Mouse (Mus musculus): ENCODE measurements around the gene Jup.

The Jup gene

DNA sequence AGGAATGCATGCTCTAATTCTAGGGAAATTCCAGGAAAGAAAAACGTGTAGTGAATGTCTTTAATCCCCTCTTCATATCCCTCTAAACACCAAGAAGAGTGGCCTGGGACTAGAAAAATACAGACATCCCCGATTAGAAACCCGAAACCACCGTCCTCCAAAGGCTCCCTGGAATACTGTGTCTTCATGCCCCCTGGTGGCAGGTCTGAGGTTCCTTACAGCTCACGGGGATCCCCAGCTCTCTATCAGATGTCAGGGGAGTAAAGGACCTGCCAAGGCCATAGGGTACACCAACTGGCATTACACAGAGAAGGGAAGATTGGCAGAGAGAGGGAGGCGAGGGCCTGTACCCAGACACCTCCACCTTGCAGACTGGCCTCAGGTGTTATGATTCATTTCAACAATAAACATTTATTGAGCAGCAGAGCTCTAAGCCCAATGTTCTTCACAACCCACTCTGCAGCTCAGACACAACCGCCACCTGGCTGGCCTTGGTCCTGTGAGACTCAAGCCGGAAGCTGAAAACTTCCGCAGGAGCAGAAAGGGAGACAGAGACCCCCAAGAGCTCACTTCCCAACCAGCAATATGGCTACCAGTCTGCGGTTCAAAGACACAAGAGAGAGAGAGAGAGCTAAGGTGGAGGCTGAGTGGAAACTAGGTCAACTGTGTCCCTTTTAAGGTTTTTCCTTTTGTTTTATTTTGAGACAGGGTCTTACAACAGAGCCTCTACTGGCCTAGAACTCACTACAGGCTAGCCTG is 10.7 kb upstream of the Jup start:
- DNase-seq (ENCODE audit: low spot score in 2 of 2), result peak; percentile 77 to 79

- no peak for DNase-seq (ENCODE audit: low spot score in 2 of 2)
These were observed 9.6 kb upstream of the Jup start for GRCm38 (mm10) chr11:100406995-100407705.

GRCm38 (mm10) chr11:100406273-100406672 is 8.7 kb upstream of the Jup start:
- no peak for DNase-seq (ENCODE audit: low spot score in 2 of 2)

DNA sequence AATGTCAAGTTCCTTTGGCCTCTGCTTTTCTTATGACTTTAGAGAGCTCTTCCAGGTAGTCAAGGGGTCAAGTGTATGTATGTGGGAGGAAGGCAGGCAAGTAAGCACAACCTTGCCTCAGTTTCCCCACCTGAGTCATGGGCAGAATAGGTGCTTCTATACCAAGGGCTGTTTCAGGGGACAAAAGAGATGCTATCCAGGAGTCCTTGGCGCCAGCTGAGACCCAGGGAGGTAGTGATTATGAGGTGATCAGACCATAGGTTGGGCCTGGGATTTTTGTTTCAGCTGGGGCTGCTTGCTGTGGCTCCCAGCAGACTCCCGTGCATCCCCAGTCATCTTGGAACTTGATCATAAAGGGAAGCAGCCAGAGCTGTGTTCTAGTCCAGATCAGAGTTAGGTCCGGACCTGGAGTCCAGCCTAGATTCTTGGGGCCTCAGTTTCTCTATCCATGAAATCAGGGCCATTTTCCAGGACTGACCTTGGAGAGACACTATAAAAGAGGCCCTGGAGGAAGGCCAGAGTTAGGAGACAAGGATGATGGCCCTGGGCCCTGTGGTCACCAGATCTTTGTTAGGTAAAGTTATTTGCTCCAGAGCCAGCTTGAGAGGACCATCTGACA is 7.0 kb upstream of the Jup start:
- no peak for DNase-seq (ENCODE audit: low spot score in 2 of 2)

- no peak for DNase-seq (ENCODE audit: low spot score in 2 of 2)
These were observed 6.0 kb upstream of the Jup start for GRCm38 (mm10) chr11:100403445-100404134.

GRCm38 (mm10) chr11:100402682-100403081 is 5.1 kb upstream of the Jup start:
- DNase-seq (ENCODE audit: low spot score in 2 of 2), result no peak

GRCm38 (mm10) chr11:100402240-100402639 is 4.7 kb upstream of the Jup start:
- peak; percentile 76 to 82 for DNase-seq (ENCODE audit: low spot score in 2 of 2)

DNA sequence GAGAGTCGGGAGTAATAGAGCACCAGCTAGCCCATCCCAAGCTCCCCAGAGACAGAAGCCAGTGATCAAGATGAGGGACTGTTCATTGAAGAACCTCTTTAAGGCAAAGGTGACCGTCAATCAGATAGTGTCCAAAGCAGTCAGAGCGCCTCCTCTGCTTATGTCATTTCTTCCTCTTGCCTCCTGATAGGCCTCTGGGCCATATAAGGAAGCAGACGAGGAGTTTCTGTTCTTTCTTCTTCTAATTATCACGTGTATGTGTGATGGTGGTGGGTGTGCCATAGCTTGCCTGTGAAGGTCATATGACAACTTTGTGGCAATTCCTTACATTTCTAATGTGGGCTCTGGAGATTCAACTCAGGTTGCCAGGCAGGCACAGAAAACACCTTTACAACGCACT is 3.3 kb upstream of the Jup start:
- DNase-seq (ENCODE audit: low spot score in 2 of 2), result no peak

DNA sequence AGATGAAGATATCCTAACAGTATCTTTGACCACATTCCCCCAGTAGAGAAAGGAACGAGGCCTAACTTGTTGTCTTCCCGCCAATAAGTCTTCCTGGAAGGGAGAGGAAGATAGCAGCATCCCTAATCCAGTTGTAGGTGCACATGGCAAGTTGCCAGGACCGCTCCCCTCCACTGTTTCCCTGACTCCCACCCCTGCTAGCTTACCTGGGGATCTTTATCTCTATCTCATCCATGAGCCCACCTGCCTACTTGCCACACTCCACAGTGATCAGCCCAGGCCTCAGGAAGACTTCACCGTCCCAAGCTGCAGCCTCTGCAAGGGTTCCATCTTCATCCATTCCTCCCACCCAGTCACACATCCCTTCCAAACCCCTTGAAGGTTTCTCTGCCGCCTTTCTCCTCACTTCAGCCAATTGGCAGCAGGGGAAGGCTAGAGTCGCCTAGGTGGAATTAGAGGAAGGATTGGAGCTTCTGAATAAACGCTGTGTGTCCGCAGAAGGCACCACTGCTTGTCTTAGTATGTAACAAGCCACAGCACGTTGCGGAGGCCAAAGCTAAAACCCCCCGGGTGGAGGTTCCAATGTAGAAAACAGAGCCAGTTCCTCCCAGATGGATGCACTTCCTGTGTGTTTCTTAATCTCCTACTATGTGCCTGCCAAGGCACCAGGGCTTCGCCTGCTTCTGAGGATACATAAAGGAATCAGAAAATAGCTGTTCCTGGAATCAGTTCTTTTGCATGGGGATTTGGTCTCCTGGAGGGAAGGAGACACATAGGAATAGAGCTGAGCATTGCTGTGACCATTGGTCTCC is 2.4 kb upstream of the Jup start:
- DNase-seq (ENCODE audit: low spot score in 2 of 2), result peak in 1 of 2 experiments; percentile 68

DNA sequence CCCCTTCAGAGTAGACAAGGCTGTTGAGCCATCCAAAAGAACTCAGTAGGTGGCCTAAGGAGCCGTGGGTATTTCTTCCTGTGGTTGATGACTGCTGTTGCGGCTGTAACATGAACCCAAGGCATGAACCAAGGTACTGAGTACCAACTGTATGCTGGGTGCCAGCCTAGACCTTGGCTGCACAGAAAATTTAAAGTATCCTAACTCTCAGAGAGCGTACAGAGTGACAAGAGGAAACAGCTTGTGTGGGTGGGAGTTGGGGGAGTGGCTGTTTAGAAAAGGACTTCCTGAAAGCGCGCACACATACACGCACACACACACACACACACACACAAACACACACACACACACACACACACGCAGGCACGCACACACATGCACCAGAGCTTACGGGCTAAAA is 1.8 kb upstream of the Jup start:
- peak in 1 of 2 experiments; percentile 36 for DNase-seq (ENCODE audit: low spot score in 2 of 2)

GRCm38 (mm10) chr11:100398517-100398916 is 954 bp upstream of the Jup start:
- DNase-seq (ENCODE audit: low spot score in 2 of 2), result no peak

DNA sequence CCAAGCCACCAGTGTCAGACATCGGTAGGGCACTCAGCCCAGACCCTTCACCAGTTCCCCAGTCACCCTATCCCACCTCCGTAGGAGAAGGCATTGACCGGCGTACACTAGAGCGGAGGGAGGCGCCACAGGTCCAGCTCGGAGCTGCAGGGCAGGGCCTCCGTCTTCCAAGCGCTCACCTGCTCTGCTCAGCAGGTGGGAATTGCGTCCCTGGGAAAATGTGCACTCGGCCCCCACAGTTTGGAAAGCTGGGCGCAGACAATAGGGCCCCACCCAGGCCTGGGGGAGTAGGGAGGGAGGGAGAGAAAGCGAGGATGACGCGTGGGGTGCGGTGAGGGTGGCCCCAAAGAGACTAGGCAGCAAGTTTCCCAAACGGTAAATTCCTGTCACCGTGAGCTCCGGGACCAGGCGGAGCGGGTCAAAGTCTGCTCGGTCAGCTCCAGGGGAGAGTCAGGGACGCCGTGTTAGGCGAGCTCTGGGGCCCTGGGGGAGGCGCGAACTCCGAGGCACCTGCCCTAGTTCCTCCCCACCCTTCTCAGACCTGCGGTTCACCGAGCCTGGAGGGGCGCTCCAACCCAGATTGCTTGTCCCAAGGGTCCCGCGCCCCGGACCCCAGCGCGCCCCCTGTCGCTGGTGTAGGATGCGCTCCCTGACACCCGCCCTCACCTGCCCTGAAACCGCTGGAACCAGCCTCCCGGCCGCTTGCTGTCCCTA is 520 bp downstream of the Jup start:
- peak in 1 of 2 experiments; percentile 55 for DNase-seq (ENCODE audit: low spot score in 2 of 2)

- peak; percentile 62 to 71 for DNase-seq (ENCODE audit: low spot score in 2 of 2)
These were observed 1.5 kb downstream of the Jup start for GRCm38 (mm10) chr11:100395861-100396631.

DNA sequence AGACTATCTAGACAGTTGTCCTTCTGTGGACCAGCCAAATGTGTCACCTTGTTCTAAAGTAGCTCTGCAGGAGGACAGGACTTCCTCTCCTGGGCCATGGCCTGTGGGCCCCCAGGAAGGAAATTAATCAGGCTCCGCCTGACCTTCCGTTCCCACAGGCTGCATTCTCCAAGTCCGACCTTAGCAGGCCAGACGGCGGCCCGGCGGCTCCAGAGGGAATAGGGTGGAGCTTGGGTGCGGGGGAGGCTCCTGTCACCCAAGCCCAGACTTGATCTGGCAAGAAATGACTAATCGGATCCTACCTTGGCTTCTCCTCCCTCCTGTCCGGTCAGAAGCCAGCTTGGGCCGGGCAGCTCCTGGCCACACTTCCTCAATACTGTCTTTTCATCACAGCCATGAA is 2.4 kb downstream of the Jup start:
- DNase-seq (ENCODE audit: low spot score in 2 of 2), result peak; percentile 90 to 94

DNA sequence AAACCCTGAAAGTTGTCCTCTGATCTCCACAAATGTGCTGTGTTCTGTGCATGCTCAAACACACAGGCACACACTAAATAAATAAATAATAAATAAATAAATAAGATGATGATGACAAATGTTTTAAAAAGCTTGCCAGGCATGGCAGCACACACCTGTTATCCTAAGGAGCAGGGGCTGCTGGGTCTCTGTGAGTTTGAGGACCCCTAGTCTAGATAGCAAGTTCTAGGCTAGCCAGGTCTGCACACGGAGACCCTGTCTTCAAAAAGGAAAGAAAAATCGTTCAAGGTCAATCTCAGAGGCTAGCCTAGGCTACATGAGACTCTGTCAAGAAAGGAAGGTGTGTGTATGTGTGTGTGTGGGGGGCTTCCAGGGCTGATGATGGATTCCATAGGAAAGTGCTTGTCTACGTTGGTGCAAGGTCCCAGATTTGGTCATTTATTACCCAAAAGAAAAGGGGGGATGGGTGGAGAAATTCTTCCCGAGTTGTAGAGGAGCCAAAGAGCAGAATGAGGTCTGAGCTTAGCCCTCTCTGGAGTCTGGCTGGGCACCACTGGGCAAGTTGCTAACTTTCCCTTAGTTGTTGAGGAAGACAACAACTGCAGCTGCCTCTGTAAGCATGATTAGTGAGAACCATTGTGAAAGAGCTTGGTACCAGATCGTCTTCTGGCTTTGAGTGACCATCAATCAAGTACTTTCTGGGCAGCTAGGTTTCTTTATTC is 3.0 kb downstream of the Jup start:
- no peak for DNase-seq (ENCODE audit: low spot score in 2 of 2)

DNA sequence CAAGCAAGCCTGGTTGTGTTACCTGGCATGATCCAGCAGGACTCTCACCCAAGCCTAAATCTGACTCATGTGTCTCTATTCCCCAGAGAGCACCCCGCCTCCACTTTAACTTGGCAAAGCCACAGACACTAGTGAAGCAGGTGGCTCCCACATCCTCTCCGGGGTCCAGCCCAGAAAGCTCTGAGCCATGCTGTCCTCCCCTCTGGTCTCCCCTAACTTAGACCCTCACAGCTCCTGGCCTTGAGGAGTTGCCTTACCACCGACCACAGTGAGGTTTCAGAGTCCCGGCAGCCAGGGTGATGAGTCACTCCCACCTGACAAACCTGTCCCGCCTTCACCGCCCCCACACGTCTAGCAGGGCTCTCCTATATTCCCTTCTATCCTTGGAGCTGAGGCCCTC is 3.8 kb downstream of the Jup start:
- peak in 1 of 2 experiments; percentile 66 for DNase-seq (ENCODE audit: low spot score in 2 of 2)

GRCm38 (mm10) chr11:100392958-100393357 is 4.6 kb downstream of the Jup start:
- DNase-seq (ENCODE audit: low spot score in 2 of 2), result no peak

GRCm38 (mm10) chr11:100391884-100392345 is 5.6 kb downstream of the Jup start:
- DNase-seq (ENCODE audit: low spot score in 2 of 2), result no peak

Measured in heart, adult 9 months (tissue).